Mouse (Mus musculus) inflammation-experienced regulatory T-cells (primary cell): Measurements from ENCODE around the gene Etnk2. TPM values are rescaled to one million over a fixed set of nuclear protein-coding genes. Genes with fewer than 3 reads are reported as not detected.

Experiments used
- polyA plus RNA-seq, 2 experiments: library from polyadenylated mRNA; unstranded; fragments of 100-300 nt; shearing (Covaris generic); gene quantifications; one replicate each; pipeline ENCODE4 v1.2.1; 2017

Etnk2 gene
- polyA plus RNA-seq: 1 to 10 TPM; 3.5 to 3.7 TPM

GRCm38 (mm10) chr1:133363276-133364021 lies at the start of gene Etnk2:
TSS of gene Etnk2 (plus strand) at chr1:133363572.

GRCm38 (mm10) chr1:133321267-133321925 lies 42.0 kb upstream of the Etnk2 start, which contains the start of gene Kiss1:
TSS of gene Kiss1 (plus strand) at chr1:133321875.

DNA sequence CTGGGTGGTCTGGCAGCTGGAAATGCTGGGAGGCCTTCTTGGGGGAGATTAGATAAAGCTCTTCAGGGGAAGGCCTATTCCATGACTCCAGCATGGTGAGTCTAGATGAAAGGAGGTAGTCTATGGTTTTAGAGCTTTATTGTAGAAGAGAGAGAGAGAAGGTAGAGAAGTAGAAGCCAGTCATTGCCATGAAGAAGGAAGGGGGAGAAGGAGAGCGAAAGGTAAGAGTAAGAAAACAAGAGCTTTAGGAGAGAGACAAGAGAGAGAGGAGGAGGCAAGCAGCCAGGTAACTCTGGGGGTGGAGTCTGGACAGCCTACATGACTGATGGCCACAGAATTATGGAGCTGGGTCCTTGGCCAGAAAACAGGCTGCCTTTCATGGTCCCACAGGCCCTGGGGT lies 13.2 kb upstream of the Etnk2 start, which contains the start of gene Ren1:
Ren1 (plus strand) TSS at position 301 of the 400 bp plus-strand sequence.

DNA sequence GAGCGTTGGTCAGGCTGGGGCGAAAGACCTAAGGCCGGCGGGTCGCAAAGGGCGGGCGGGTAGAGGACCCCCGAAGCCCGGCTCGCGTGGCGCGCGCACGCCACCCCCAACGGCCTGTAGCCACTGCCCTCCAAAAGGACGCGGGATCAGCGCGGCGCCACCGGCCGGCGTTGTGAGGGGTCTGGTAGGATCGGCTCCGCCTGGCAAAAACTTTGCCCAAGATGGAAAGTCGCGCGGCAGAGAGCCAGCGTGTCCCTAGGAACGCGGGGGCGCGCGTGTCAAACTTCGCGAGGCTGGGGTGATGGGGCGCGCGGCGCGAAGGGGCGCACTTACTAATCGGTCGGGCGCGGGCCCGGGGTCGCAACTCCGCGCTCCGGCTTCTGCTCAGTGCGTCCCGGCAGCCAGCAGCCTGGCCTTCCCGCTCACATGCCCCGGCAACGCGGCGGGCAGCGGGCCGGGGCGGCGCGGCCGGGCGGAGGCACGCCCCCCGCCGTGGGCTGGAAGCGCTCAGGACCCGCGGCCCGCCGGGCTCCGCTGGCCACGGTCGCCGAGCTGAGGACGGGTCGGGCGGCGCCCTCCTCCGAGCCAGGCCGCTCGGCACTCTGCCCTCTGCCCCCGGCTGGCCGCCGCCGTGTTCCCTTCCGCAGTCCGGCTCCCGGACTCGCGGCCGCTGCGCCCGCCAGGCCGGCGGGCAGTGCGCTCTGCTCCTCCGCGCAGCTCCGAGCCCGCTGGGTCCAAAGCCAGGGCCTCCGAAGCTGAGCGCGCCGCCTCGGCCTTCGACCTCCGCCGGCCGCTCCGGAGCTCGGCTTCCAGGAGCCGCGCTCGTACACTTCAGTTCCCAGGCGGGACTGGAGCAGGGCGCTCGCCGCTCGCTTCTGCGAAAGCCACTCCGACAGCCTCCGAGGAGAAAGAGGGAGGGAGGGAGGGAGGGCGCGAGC lies 60.4 kb downstream of the Etnk2 start, which contains the start of gene Sox13:
Sox13 (minus strand) TSS at position 835 of the 938 bp plus-strand sequence.

Other genes with a start within 250 kb of the Etnk2 start
- gene Ppp1r15b, start 232.4 kb upstream of the Etnk2 start, polyA plus RNA-seq: 10 to 100 TPM; 40.9 to 42.3 TPM
- gene Plekha6, start 199.4 kb upstream of the Etnk2 start, polyA plus RNA-seq: under 1 TPM; 0.11 to 0.25 TPM
- gene Golt1a, start 53.8 kb upstream of the Etnk2 start, polyA plus RNA-seq: not detected
- gene Kiss1, start 41.7 kb upstream of the Etnk2 start, polyA plus RNA-seq: 1 to 10 TPM in 1 of 2 experiments, not detected in 1; 2.0 TPM
- under 1 TPM in 1 of 2 experiments, not detected in 1; 0.40 TPM for gene Ren1, start 13.1 kb upstream of the Etnk2 start, polyA plus RNA-seq
- gene Sox13, start 60.8 kb downstream of the Etnk2 start, polyA plus RNA-seq: under 1 TPM in 1 of 2 experiments, not detected in 1; 0.19 TPM
- gene Snrpe, start 246.7 kb downstream of the Etnk2 start, polyA plus RNA-seq: 100 to 1,000 TPM; 255 to 265 TPM